22 mouse cellular contexts compared by ENCODE assay signal in the genomic region with DNA sequence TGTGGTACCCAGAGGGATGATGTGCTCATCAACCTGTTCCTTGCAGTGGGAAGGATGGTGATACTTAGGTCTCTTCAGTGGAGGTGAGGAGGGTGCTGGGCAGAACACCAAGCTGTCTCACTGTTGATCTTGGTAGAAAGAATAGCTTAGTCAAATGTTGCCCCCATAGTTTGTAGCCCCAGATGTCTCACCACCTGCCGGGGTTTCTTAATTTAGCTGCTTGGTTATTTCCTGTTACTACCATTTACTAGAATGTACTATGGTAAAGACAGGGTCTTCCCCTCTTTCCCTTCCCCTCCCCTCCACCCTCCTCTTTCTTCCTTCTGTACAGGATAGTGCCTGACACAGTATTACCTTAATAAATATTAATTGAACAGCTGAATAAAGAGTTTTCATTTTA.
DNase-seq lines count a peak whose midpoint lies in the region; ATAC-seq lines count a peak whose summit lies in the region.
"Had no signal": no experiment of that assay in that cellular context is flagged by ENCODE, and none has a peak within 500 bp of the region (broad histone marks: within the 10 kb centered on the region; RNA-seq: fewer than 3 reads in every experiment).

No protein-coding gene starts in this region.

- H3K9ac ChIP-seq in midbrain, embryonic 14.5 days (replicated peaks; ENCODE audit: low read length), result no peak overlapping the region
- H3K9ac ChIP-seq: embryonic facial prominence, embryonic 12.5 days; forebrain, embryonic 13.5 days; forebrain, embryonic 15.5 days; forebrain, postnatal 0 days had no signal

- no peak overlapping the region for H3K4me2 ChIP-seq in midbrain, embryonic 14.5 days (ENCODE audit: low read length)
- H3K4me2 ChIP-seq: embryonic facial prominence, embryonic 12.5 days; forebrain, embryonic 13.5 days; forebrain, embryonic 15.5 days had no signal

- H3K27me3 ChIP-seq in midbrain, embryonic 14.5 days (ENCODE audit: control insufficient read depth, insufficient read depth, low read length), result no peaks in the 10 kb centered on the region
- H3K27me3 ChIP-seq: embryonic facial prominence, embryonic 12.5 days; forebrain, embryonic 13.5 days; forebrain, embryonic 15.5 days; Patski had no signal

- no peaks in the 10 kb centered on the region for H3K9me3 ChIP-seq in midbrain, embryonic 14.5 days (ENCODE audit: control insufficient read depth, low read length)
- H3K9me3 ChIP-seq: embryonic facial prominence, embryonic 10.5 days; embryonic facial prominence, embryonic 12.5 days; forebrain, embryonic 13.5 days; forebrain, embryonic 15.5 days; G1E had no signal

- DNase-seq in layer of hippocampus, adult 11-12 months (ENCODE audit: low spot score), result peak; percentile 17
- no peak for DNase-seq in layer of hippocampus, adult 9-10 months (ENCODE audit: low spot score)
- DNase-seq in layer of hippocampus, adult 9-11 months, result peak; percentile 21
- no peak for DNase-seq in layer of hippocampus, adult 8-10 months (ENCODE audit: low spot score in 2 of 2)
- peak; percentile 17 for DNase-seq in brain, adult 2 months (ENCODE audit: low read depth, low spot score)
- DNase-seq in midbrain, embryonic 14.5 days, result no peak
- DNase-seq: adrenal gland, adult 8-10 months; adrenal gland, postnatal 14 days; adrenal gland, postnatal 36 days; cerebellum, adult 11 months; cerebellum, adult 18-20 months; cerebellum, adult 8-10 months; cerebellum, postnatal 10 days; cerebellum, postnatal 25 days; forebrain, postnatal 0 days had no signal

- ATAC-seq in midbrain, embryonic 14.5 days (ENCODE audit: low FRiP score, low TSS enrichment), result no peak
- ATAC-seq: activated CD4-positive, CD25-positive, alpha-beta regulatory T cell, adult 4 months; forebrain, embryonic 13.5 days; forebrain, embryonic 15.5 days; forebrain, postnatal 0 days; Patski had no signal

- no peak overlapping the region for H3K27ac ChIP-seq in midbrain, embryonic 14.5 days (replicated peaks; ENCODE audit: low read depth, low read length)
- H3K27ac ChIP-seq: embryonic facial prominence, embryonic 10.5 days; embryonic facial prominence, embryonic 12.5 days; forebrain, embryonic 13.5 days; forebrain, embryonic 15.5 days had no signal

- 92% methylated on average over 1 of the region's 1 CpGs for WGBS in midbrain, embryonic 14.5 days

- H3K4me3 ChIP-seq in midbrain, embryonic 14.5 days (replicated peaks; ENCODE audit: low read depth, low read length), result no peak overlapping the region
- H3K4me3 ChIP-seq: embryonic facial prominence, embryonic 10.5 days; embryonic facial prominence, embryonic 12.5 days; forebrain, embryonic 13.5 days; forebrain, embryonic 15.5 days had no signal

- H3K36me3 ChIP-seq in midbrain, embryonic 14.5 days (ENCODE audit: control insufficient read depth, insufficient read depth, low read length), result no peaks in the 10 kb centered on the region
- H3K36me3 ChIP-seq: embryonic facial prominence, embryonic 10.5 days; embryonic facial prominence, embryonic 12.5 days; forebrain, embryonic 15.5 days; G1E had no signal

- H3K4me1 ChIP-seq in midbrain, embryonic 14.5 days (ENCODE audit: control insufficient read depth, insufficient read depth, low read length), result no peaks in the 10 kb centered on the region
- H3K4me1 ChIP-seq: embryonic facial prominence, embryonic 10.5 days; forebrain, embryonic 13.5 days; forebrain, embryonic 15.5 days had no signal

Comparison
In these comparisons a context has a peak if more than half of its experiments do, and no peak if none do; other contexts are left out.
1. DNase-seq: peak in layer of hippocampus, adult 11-12 months (single experiment), layer of hippocampus, adult 9-11 months (single experiment) and brain, adult 2 months (single experiment); none in layer of hippocampus, adult 9-10 months (single experiment), layer of hippocampus, adult 8-10 months (0 of 2) and midbrain, embryonic 14.5 days (single experiment).